Mouse (Mus musculus) lung, adult 18-20 months (tissue): ENCODE results near the gene Heatr1.
"Not testable (repeated sequence)": the region's sequence is repeated elsewhere in the genome, so short reads cannot be mapped to it uniquely, and the experiment has no call there.

Experiments
- DNase-seq, 2 experiments: peaks; one replicate each; pipeline ENCODE4 v3.0.0; 2022; ENCODE audit warnings: mixed read lengths in 2 of 2

Heatr1 gene

DNA sequence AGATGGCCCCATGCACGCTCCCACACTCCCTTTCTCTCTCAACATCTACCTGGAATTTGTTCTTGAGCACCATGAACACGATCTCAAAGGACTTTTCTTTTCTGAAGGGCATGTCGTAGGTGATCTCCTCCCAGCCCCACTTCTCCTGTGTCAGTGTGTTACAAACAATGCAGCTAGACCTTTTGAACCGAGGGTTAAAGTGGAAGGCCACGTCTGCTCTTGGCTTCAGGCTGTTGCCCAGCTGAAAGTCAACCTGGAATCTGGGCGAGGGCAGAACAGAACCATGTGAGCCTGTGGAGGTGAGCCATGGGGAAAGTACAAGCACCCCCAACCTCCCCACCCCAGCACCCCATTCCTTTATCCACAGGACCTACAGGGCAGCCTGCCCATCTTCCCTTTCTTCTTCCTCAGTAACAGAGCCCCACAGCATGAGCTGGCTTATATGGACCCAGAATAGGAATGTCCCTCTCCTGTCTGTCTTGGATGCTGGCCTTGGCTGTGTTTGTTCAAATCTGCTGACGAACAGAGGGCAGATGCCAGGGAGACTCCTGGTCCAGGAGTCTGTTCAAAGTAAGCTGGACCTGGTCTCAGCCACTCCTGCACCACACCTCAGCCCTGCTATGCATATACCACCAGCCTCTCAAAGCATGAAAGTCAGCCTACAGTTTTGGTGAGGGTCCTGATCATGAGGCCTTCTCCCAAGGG, 60.0 kb downstream of the Heatr1 start:
- DNase-seq: no peak

DNA sequence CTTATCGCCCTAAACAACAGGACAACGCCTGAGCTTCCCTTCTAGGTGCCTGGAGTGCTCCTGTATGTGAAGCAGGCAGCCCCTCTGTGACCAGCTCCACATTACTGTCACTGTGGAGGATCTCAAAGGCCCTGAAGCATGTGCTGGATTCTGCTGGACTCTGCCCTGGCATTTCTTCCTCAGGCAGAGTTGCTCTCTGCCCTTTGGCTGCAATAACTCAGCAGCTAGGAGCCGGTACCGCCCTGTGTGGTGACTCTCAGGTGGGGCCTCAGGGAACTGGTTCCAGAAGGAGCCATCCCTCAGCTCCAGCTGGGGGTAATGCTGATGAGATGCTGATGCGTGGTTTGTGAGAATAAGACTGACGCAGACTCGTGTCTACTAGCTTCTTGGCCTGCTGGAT, 61.9 kb downstream of the Heatr1 start:
- no peak for DNase-seq

DNA sequence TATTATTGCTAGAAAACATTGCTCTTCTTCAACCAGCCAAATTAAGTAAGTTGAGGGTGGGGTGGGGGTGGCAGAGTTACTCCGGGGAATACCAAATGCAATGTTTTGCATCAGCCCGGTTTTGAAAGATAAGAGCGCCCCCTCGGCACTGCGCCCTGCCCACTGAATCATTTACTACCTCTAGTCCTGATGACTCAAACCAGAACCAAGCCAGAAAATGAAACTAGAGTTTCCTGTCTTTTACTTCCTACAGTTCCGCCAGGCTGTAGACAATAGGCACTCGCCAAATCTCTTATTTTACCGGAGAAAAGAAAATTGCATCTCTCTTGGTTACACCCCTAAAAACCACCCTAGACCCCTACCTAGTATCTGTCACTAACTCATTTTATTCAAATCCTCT, 65.6 kb downstream of the Heatr1 start:
- peak; percentile 74 for DNase-seq

DNA sequence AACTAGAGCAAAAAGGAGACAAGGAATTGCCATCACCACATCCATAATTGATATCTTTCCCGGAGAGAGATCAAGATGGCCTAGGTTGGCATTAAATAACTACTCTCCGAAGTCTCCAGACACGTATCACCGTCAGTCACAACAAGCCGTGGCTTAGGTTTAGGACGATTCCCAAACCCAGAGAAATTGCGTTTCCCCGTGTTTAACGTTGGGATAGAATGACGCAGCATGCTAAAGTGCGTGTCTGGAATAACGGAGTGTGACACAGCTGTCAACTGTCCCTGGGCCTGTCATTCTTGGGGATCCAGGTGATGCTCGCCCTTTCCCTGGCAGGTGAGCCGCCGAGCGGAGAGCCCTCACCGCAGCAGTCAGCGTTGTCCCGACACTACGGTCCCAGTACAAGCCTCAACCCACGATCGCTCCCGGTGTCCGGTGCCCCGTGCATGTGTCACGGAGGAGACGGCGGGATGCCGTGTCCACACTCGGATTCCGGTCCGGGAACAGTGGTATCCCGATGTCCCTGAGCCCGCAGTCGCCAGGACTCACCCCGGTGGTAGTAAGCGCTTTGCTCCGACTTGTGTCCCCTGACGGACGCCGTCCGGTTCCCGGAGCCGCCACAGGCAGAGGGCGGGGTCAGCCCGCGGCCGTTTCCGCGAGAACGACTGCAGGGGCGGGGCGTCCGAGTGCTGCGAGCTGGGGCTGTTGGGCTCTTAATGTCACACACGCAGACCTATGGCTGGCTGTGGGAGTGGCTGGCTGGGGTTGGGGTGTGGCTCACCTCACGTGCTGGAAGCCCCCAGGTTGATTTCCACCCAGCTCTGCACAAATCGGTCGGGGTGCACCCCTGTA, 66.3 kb downstream of the Heatr1 start:
- DNase-seq: peak; percentile 96 to 98

DNA sequence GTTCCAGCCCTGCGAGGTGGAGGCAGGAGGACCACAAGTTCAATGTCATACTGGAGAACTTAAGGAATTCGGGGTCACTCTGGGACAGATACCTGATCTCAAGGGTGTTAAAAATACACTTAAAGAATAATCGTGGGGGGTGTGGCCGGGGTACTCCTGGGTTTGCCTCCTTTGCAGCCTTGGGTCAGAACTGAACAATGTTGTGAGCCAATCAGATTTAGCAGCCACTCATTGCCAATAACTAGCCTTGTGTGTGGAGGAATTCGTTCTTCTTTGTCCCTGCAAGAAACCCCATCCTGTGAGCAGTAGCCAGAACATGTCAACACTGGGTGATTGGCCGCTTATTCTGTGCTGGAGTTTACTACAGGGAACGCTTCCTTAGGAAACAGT, 66.9 kb downstream of the Heatr1 start:
- no peak for DNase-seq

DNA sequence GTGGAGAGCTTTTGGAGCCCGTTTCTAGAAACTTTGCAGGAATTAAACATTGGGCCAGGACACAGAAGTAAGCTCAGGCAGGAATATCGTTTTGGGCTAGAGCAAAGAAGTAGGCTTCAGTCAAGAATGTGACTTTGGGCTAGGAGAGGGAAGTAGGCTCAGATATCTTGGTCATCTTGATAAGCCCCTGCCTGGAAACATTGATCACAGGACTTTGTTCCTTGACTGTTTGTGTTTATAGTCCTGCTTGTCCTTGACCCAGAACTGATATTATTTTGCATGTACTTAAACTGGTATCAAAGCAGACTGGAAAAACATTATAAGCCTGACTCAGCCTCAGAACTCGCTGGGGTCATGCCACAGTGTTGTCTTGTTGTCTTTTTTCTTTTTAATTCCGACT, 67.8 kb downstream of the Heatr1 start:
- DNase-seq: no peak

DNA sequence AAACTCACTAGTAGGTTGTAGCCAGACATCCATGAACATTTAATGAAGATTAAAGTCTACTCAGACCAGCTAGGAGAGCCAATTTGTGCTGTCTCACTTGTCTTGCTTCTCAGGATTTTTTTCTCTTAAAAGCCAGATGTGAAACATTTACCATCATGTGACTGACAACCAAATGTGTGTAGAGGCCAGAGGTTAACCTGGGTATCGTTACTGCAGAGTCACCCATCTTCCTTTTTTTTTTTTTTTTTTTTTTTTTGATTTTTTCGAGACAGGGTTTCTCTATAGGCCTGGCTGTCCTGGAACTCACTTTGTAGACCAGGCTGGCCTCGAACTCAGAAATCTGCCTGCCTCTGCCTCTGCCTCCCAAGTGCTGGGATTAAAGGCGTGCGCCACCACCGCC, 69.3 kb downstream of the Heatr1 start:
- not testable (repeated sequence) for DNase-seq

DNA sequence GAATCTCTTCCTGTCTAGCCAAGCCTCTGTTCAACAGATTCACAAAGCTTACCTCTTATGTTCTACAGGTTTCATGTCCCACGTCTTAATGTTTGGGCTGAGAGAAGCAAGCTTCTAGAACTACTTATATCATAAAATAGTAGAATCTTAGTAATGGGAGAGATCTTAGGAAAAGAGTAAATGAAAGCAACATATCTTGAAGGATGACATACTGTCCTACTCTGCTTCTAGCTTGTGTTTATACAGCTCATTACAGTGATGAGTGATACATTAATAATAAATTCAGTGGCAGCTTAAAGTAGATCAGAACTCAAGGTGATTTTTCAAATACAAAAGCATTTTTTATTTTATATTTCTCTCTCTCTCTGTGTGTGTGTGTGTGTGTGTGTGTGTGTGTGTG, 70.0 kb downstream of the Heatr1 start, which contains the start of gene Lgals8:
Lgals8 (minus strand) TSS at position 101 of the 400 bp plus-strand sequence.
- no peak for DNase-seq

DNA sequence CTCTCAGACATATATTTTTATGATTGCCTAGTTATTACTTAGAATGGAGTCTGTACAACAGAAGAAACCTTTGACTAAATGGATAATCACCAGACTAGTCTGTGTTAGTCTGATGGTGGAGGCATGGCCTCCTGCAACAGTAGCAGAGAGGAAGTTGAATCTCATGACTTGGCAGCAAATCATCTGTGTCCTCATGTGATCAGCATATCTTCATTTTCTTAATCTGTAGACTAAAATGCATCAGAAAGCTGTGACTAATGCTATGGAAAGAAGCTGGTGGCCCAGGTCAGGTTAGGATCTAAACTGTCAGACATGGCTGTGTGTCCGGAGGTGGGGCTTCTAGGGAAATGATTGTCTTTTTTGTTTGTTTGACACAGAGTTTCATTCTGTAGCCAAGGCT, 73.7 kb downstream of the Heatr1 start:
- peak in 1 of 2 experiments; percentile 18 for DNase-seq

DNA sequence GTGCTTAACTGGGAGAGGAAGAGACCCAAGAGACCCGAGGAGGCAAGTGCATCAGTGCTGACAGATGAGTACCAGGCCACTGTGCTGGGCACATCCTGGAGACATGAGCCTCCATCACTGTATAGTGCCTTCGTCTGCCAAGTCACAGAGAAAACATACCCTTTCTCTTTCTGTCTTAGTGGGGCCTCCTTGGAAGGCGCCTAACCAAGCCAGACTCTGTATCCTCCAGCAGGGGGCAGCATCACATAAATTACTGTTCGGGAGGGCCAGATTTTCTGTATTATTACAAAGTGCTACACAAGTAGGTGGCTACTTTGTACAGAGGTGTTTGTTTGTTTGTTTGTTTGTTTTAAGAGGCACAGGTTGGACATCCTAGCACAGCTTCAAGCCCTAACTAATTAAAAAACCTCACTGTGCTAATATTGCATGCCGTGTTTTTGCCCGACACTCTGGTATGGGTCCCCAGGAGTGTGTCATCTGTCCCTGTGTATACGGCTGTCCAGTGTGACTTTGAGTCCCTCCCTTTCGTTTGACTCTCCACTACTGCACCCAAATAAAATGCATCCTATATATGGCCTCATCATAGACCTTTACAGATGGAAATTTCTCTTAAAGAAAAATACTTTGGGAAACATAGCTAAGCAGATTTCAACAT, 79.0 kb downstream of the Heatr1 start:
- DNase-seq: peak; percentile 55 to 69

DNA sequence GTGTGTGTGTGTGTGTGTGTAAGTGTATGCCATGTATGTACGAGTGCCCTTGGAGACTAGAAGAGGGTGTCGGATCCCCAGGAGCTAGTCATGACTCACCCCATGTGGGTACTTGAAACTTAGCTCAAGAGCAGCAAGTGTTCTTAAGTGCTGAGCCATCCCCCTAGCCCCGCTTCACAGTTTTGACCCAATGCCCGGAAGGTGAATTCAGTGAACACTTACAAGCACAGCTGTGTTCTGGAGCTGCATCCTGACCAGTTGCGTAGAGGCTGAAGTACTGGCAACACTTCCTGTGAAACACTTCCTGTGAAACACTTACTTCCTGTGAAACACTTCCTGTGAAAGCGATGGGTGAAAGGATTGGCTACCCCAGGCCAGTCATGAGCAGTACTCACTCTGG, 80.4 kb downstream of the Heatr1 start:
- peak; percentile 61 to 78 for DNase-seq

DNA sequence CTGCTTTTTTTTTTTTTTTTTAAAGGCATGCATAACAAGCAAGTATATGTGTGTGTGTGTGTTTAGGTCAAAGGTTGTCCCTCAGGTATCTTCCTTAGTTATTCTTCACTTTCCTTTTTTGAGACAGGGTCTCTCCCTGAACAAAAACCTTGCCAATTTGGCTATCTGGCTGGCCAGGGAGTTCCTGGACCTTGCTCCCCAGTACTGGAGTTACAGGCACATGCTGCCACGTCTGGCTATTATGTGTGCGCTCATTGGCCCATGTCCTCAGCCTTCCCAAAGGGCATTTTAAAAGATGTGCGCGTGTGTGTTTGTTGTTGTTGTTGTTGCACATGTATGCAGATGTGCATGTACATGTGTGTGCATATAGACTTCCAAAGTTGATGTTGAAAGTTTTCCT, 82.1 kb downstream of the Heatr1 start:
- no peak for DNase-seq

DNA sequence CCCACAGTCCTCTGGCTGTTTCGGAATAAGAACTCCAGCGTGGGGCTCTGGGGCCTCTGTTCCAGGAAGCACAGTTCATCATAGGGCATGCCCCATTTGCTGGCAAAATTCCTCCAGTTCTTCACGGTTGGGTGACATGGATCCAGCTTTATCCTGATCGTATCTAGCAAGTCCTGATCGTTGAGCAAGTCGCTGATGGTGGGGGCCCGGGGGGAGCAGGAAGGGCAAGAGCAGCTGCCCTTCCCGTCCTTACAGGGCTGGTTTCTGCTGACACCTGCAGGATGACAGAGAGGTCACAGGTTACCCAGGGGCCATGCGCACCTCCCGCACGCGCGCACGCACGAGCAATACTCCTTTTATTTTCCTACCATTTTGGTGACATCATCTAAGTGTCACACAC, 83.5 kb downstream of the Heatr1 start:
- no peak for DNase-seq

DNA sequence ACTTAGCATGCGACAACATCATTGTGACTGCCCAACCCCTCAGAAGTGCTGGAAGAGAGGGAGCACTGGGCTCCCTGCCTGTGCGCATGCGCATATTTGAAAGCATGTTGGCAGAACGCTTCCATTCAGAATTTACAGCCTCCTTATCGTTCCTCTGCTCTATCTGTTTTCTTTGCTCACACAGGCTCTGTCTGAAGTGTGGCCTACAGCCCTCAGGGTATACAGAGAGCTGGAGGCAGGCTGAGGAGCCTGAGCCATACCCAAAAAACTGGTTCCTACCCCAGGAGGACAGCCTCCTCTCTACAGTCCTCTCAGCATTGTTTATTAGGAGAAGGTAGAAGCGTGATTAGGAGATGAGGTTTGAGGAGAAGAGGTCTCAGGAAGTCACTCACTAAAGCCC, 85.0 kb downstream of the Heatr1 start:
- no peak for DNase-seq

DNA sequence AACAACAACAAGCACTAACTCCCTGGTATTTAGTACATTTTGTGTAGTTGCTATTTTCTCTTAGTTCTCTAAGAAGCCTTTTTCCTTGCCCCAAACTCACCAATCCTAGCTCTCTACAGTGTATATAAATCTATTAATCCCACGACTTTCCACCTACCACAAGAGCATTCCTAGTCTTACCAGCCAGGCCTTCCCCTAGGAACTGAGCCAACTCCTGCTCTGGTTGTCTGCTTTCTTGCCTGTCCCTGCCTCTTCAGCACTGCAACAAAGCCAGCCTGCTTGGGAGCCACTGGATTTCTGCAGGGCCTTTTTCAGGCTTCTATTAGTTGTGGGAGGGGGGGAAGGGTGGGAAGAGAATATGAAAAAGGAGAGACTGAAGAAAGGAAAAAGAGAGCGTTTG, 90.4 kb downstream of the Heatr1 start:
- DNase-seq: no peak

DNA sequence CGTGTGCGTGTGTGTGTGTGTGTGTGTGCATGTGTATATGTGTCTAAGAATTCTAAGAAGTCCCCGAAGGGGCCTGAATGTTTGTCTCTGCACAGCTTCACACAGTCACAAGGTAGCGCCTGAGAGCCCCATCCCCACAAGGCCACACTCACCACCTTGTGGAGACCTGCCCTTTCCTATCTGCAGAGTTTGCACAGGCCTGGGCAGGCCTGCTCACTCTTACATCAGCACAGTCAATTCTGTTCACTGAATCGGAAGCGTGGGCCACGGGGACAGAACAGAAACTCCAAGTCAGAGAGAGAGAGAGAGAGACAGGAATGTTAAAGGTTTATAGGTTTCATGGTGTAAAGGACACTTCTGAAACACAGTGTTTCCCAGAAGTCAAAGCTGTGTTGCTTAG, 90.8 kb downstream of the Heatr1 start:
- no peak for DNase-seq
